Mouse (Mus musculus) stomach, postnatal 0 days (tissue): ENCODE results near the gene Matk. TPM values are rescaled to one million over a fixed set of nuclear protein-coding genes. Genes with fewer than 3 reads are reported as not detected.
A peak's percentile ranks its signal among the peaks of the same experiment; 100 is the strongest.

Experiments used
- ATAC-seq: fragments of 200-750 bp; cut with Nextera tagmentation; 2 replicates; pipeline ENCODE4 v1.8.0; 2017; ENCODE audit not compliant: low FRiP score, low TSS enrichment
- DNase-seq: peaks from one replicate; pipeline ENCODE4 v3.0.0-alpha.2; 2016; ENCODE audit warnings: low spot score
- H3K27ac ChIP-seq: fragments of 300-500 bp; sonication (generic); replicated peaks from 2 replicates; pipeline ENCODE4 v1.5.1; 2014; ENCODE audit warnings: mild to moderate bottlenecking, control low read depth
- H3K27me3 ChIP-seq: fragments of 300-500 bp; sonication (generic); 2 replicates; pipeline ENCODE4 v1.6.1; 2014; ENCODE audit warnings: low read length; ENCODE audit not compliant: control insufficient read depth, insufficient read depth
- H3K36me3 ChIP-seq: fragments of 300-500 bp; sonication (generic); 2 replicates; pipeline ENCODE4 v1.6.1; 2014; ENCODE audit warnings: low read length, mixed read lengths; ENCODE audit not compliant: control insufficient read depth, insufficient read depth
- H3K4me1 ChIP-seq: fragments of 300-500 bp; sonication (generic); replicated peaks from 2 replicates; pipeline ENCODE4 v1.6.1; 2014; ENCODE audit warnings: antibody characterized with exemption; ENCODE audit not compliant: control insufficient read depth, insufficient read depth
- H3K4me2 ChIP-seq: fragments of 300-500 bp; sonication (generic); replicated peaks from 2 replicates; pipeline ENCODE4 v1.6.1; 2014; ENCODE audit warnings: low read depth, mild to moderate bottlenecking, control low read depth, moderate library complexity
- H3K4me3 ChIP-seq: fragments of 300-500 bp; sonication (generic); 2 replicates; pipeline ENCODE4 v1.5.1; 2014; ENCODE audit warnings: low read depth, low read length, control low read depth
- H3K9ac ChIP-seq: fragments of 300-500 bp; sonication (generic); 2 replicates; pipeline ENCODE4 v1.6.1; 2014; ENCODE audit warnings: mild to moderate bottlenecking, low read length, control low read depth, mixed read lengths
- H3K9me3 ChIP-seq: fragments of 300-500 bp; sonication (generic); 2 replicates; pipeline ENCODE4 v1.6.1; 2016; ENCODE audit warnings: low read length; ENCODE audit not compliant: control insufficient read depth
- CTCF ChIP-seq: IDR thresholded peaks from 2 replicates; pipeline ENCODE4 v1.5.1; 2016; ENCODE audit warnings: antibody characterized with exemption, low read depth, mild to moderate bottlenecking, moderate library complexity
- EP300 ChIP-seq: optimal IDR thresholded peaks from 2 replicates; pipeline ENCODE3; 2016; ENCODE audit warnings: antibody characterized with exemption
- WGBS: fragments of 180-500 bp; shearing (Covaris S2); extraction: QIAGEN DNeasy Blood & Tissue Kit; methylation state at CpG from one replicate; pipeline ENCODE4 v1.1.7; 2014; 5-methylcytosine and 5-hydroxymethylcytosine counted together
- polyA plus RNA-seq: library from polyadenylated mRNA; unstranded; fragments of >200 nt; fragmentation: Nextera tagmentation; extraction: Ambion mirVana; gene quantifications from 2 replicates; pipeline ENCODE4 v1.2.1, GENCODE M21; 2015

The Matk gene
- polyA plus RNA-seq, 1 experiment from 2014 or later: 1.0 TPM

- ATAC-seq: 0 out of 2 replicates have a peak, but pooled peaks have one; percentile 4
- peak overlapping the region; percentile 10; the same call in 1 of the 2 replicates for H3K4me3 ChIP-seq
- H3K4me2 ChIP-seq: peak overlapping the region; percentile 65
- no peak overlapping the region for H3K9ac ChIP-seq
- H3K36me3 ChIP-seq: no peaks in the 10 kb centered on the region
- no peak for TF ChIP-seq EP300
- TF ChIP-seq CTCF: no peak
- peak; percentile 85 for DNase-seq
- no peaks in the 10 kb centered on the region for H3K9me3 ChIP-seq
- H3K27me3 ChIP-seq: no peaks in the 10 kb centered on the region
- H3K4me1 ChIP-seq: no peaks in the 10 kb centered on the region
- WGBS: 7% methylated on average over 17 of the region's 17 CpGs
- 0 out of 2 replicates have a peak overlapping the region, but pooled peaks have one; percentile 78 for H3K27ac ChIP-seq
Measured at GRCm38 (mm10) chr10:81284719-81285118, 32.0 kb downstream of the Matk start.

- H3K36me3 ChIP-seq: no peaks in the 10 kb centered on the region
- WGBS: 2% methylated on average over 54 of the region's 54 CpGs
- peak; percentile 96 for DNase-seq
- peak overlapping the region; percentile 43 for H3K4me3 ChIP-seq
- no peaks in the 10 kb centered on the region for H3K9me3 ChIP-seq
- peak; percentile 87 for TF ChIP-seq EP300
- TF ChIP-seq CTCF: 0 out of 2 replicates have a peak, but pooled peaks have one; percentile 3
- H3K4me2 ChIP-seq: peak overlapping the region; percentile 65
- no peaks in the 10 kb centered on the region for H3K4me1 ChIP-seq
- H3K27ac ChIP-seq: peak overlapping the region; percentile 78
- H3K9ac ChIP-seq: peak overlapping the region; percentile 57
- ATAC-seq: peak; percentile 71
- H3K27me3 ChIP-seq: no peaks in the 10 kb centered on the region
Measured at GRCm38 (mm10) chr10:81285694-81286450, 33.1 kb downstream of the Matk start.

- no peak overlapping the region for H3K4me3 ChIP-seq
- H3K9me3 ChIP-seq: no peaks in the 10 kb centered on the region
- DNase-seq: peak; percentile 86
- H3K36me3 ChIP-seq: no peaks in the 10 kb centered on the region
- no peaks in the 10 kb centered on the region for H3K27me3 ChIP-seq
- peak; percentile 25 for ATAC-seq
- peak overlapping the region; percentile 78 for H3K27ac ChIP-seq
- no peak overlapping the region for H3K9ac ChIP-seq
- TF ChIP-seq EP300 (no peak), CTCF (no peak)
- 32% methylated on average over 6 of the region's 6 CpGs for WGBS
- H3K4me2 ChIP-seq: no peak overlapping the region
- no peaks in the 10 kb centered on the region for H3K4me1 ChIP-seq
Measured at GRCm38 (mm10) chr10:81286586-81286985, 33.9 kb downstream of the Matk start.

- H3K4me2 ChIP-seq: peak overlapping the region; percentile 38
- DNase-seq (peak; percentile 83), ATAC-seq (no peak)
- no peaks in the 10 kb centered on the region for H3K9me3 ChIP-seq
- TF ChIP-seq CTCF: peak; percentile 92
- no peak for TF ChIP-seq EP300
- H3K36me3 ChIP-seq: no peaks in the 10 kb centered on the region
- no peaks in the 10 kb centered on the region for H3K4me1 ChIP-seq
- H3K27ac ChIP-seq: peak overlapping the region; percentile 41; the same call in 1 of the 2 replicates
- 50% methylated on average over 8 of the region's 8 CpGs for WGBS
- peak overlapping the region; percentile 8; the same call in 1 of the 2 replicates for H3K4me3 ChIP-seq
- H3K27me3 ChIP-seq: no peaks in the 10 kb centered on the region
- no peak overlapping the region for H3K9ac ChIP-seq
Measured at GRCm38 (mm10) chr10:81287513-81288157, 34.9 kb downstream of the Matk start.

GRCm38 (mm10) chr10:81288601-81289000 lies 35.9 kb downstream of the Matk start:
- Histone ChIP-seq H3K27me3 (no peaks in the 10 kb centered on the region), H3K4me2 (peak overlapping the region; percentile 38), H3K9me3 (no peaks in the 10 kb centered on the region), H3K9ac (no peak overlapping the region), H3K4me1 (no peaks in the 10 kb centered on the region; the same call in 1 of the 2 replicates), H3K4me3 (no peak overlapping the region; the same call in 1 of the 2 replicates), H3K27ac (peak overlapping the region; percentile 41), H3K36me3 (no peaks in the 10 kb centered on the region)
- peak; percentile 74 for TF ChIP-seq CTCF
- TF ChIP-seq EP300: no peak
- WGBS: 35% methylated on average over 6 of the region's 6 CpGs
- no peak for ATAC-seq
- no peak for DNase-seq
